Mouse (Mus musculus): Measurements from ENCODE around the gene Id2.

DNA sequence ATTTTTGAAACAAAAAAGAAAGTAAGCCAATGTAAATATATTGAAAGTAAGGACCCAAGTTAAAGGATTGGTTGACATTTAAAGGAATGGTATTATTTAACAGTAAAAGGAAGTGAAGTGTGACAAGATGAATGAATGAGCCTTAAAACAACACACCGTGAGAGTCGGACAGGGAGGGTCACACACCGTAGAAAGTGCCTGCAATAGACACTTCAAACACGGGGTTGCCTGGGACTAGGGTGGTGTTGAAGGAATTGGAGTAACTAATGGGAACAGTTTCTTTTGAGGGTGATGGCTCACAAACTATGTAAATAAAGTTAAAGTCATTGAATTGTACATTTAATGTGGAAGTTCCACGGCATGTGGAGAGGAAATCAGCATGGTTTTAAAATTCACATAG is 47.7 kb downstream of the Id2 start:
- TF ChIP-seq CTCF (IDR thresholded peaks at IDR 0.05; ENCODE audit: borderline replicate concordance, control insufficient read depth, extremely low read depth, insufficient read depth, low read length, poor library complexity) (no peak), POLR2A (IDR thresholded peaks at IDR 0.05; ENCODE audit: control insufficient read depth, extremely low read depth, insufficient read depth, low read length, poor library complexity) (no peak)

Data from thymus, adult 2 months (tissue).